Mouse (Mus musculus) E14TG2a.4 (cell line): ENCODE data around the gene Fam193b.

Source experiments
- H3K27me3 ChIP-seq: 2 replicates; pipeline ENCODE4 v1.6.1; 2014; ENCODE audit warnings: low read length, control low read depth; ENCODE audit not compliant: insufficient read depth
- H3K36me3 ChIP-seq: 2 replicates; pipeline ENCODE4 v1.6.1; 2014; ENCODE audit warnings: low read length, control low read depth; ENCODE audit not compliant: insufficient read depth
- H3K4me1 ChIP-seq: replicated peaks from 2 replicates; pipeline ENCODE4 v1.6.1; 2014; ENCODE audit warnings: low read depth, low read length, control low read depth
- H3K4me3 ChIP-seq: replicated peaks from 2 replicates; pipeline ENCODE4 v1.5.1; 2014; ENCODE audit warnings: mild to moderate bottlenecking, low read length
- H3K9me3 ChIP-seq: 2 replicates; pipeline ENCODE4 v1.6.1; 2014; ENCODE audit warnings: low read length, control low read depth
- CTCF ChIP-seq: conservative IDR thresholded peaks from 2 replicates; pipeline ENCODE4 v1.5.1; 2014; ENCODE audit warnings: low read length
- NANOG ChIP-seq: IDR thresholded peaks from 2 replicates; pipeline ENCODE4 v1.6.1; 2014; ENCODE audit warnings: borderline replicate concordance, low read length, mixed read lengths
- POU5F1 ChIP-seq: IDR thresholded peaks from 2 replicates; pipeline ENCODE4 v1.6.1; 2014; ENCODE audit warnings: low read length, borderline replicate concordance

Fam193b gene

GRCm38 (mm10) chr13:55571027-55571751 is at the start of gene Fam193b:
Gene Fam193b, minus strand, starts transcription at chr13:55571120.
- Histone ChIP-seq H3K27me3 (no peaks in the 10 kb centered on the region), H3K9me3 (peaks cover 11% of the 10 kb centered on the region), H3K4me1 (peaks cover 36% of the 10 kb centered on the region), H3K4me3 (peak within 1 kb of the TSS; percentile 97), H3K36me3 (peaks cover 30% of the 10 kb centered on the region)
- TF ChIP-seq NANOG = no peak
- TF ChIP-seq CTCF = no peak
- no peak for TF ChIP-seq POU5F1

- Histone ChIP-seq H3K36me3 (peaks cover 8% of the 10 kb centered on the region), H3K9me3 (no peaks in the 10 kb centered on the region)
Measured at GRCm38 (mm10) chr13:55620275-55620674, 49.4 kb upstream of the Fam193b start.

GRCm38 (mm10) chr13:55619328-55619727 is 48.4 kb upstream of the Fam193b start:
- H3K9me3 ChIP-seq = no peaks in the 10 kb centered on the region
- TF ChIP-seq CTCF (no peak), POU5F1 (no peak), NANOG (no peak)
- H3K4me1 ChIP-seq = peaks cover 17% of the 10 kb centered on the region
- H3K36me3 ChIP-seq = no peaks in the 10 kb centered on the region
- no peaks in the 10 kb centered on the region for H3K27me3 ChIP-seq
- no peak overlapping the region for H3K4me3 ChIP-seq

More at GRCm38 (mm10) chr13:55620275-55620674, 49.4 kb upstream of the Fam193b start:
- TF ChIP-seq NANOG (no peak), POU5F1 (no peak), CTCF (no peak)
- Histone ChIP-seq H3K4me3 (no peak overlapping the region), H3K27me3 (no peaks in the 10 kb centered on the region), H3K4me1 (peaks cover 23% of the 10 kb centered on the region)

GRCm38 (mm10) chr13:55613471-55613870 is 42.6 kb upstream of the Fam193b start:
- TF ChIP-seq POU5F1 = no peak
- TF ChIP-seq CTCF = no peak
- no peak for TF ChIP-seq NANOG
- Histone ChIP-seq H3K4me1 (peaks cover 27% of the 10 kb centered on the region), H3K4me3 (no peak overlapping the region), H3K27me3 (no peaks in the 10 kb centered on the region), H3K9me3 (no peaks in the 10 kb centered on the region), H3K36me3 (peaks cover 20% of the 10 kb centered on the region)

GRCm38 (mm10) chr13:55611996-55612395 is 41.1 kb upstream of the Fam193b start:
- peaks cover 35% of the 10 kb centered on the region for H3K36me3 ChIP-seq
- no peaks in the 10 kb centered on the region for H3K9me3 ChIP-seq
- H3K27me3 ChIP-seq = no peaks in the 10 kb centered on the region
- TF ChIP-seq POU5F1 = no peak
- no peak for TF ChIP-seq CTCF
- TF ChIP-seq NANOG = no peak
- H3K4me1 ChIP-seq = peaks cover 42% of the 10 kb centered on the region
- H3K4me3 ChIP-seq = no peak overlapping the region

GRCm38 (mm10) chr13:55607624-55608006 is 36.7 kb upstream of the Fam193b start:
- no peak overlapping the region for H3K4me3 ChIP-seq
- no peaks in the 10 kb centered on the region for H3K27me3 ChIP-seq
- H3K9me3 ChIP-seq = no peaks in the 10 kb centered on the region
- no peak for TF ChIP-seq CTCF
- no peak for TF ChIP-seq NANOG
- no peak for TF ChIP-seq POU5F1
- peaks cover 69% of the 10 kb centered on the region for H3K4me1 ChIP-seq
- H3K36me3 ChIP-seq = peaks cover 53% of the 10 kb centered on the region

- peaks cover 67% of the 10 kb centered on the region for H3K4me1 ChIP-seq
- no peaks in the 10 kb centered on the region for H3K27me3 ChIP-seq
- H3K36me3 ChIP-seq = peaks cover 57% of the 10 kb centered on the region
- no peaks in the 10 kb centered on the region for H3K9me3 ChIP-seq
- TF ChIP-seq NANOG (no peak), CTCF (no peak), POU5F1 (no peak)
- no peak overlapping the region for H3K4me3 ChIP-seq
Measured at GRCm38 (mm10) chr13:55606899-55607623, 36.1 kb upstream of the Fam193b start.

GRCm38 (mm10) chr13:55604606-55605005 is 33.7 kb upstream of the Fam193b start:
- no peaks in the 10 kb centered on the region for H3K9me3 ChIP-seq

More at GRCm38 (mm10) chr13:55604606-55605005, 33.7 kb upstream of the Fam193b start:
- 0 out of 2 replicates have a peak overlapping the region, but pooled peaks have one; percentile 43 for H3K4me3 ChIP-seq
- H3K36me3 ChIP-seq = peaks cover 50% of the 10 kb centered on the region
- no peak for TF ChIP-seq CTCF
- TF ChIP-seq POU5F1 = no peak
- no peak for TF ChIP-seq NANOG
- H3K27me3 ChIP-seq = no peaks in the 10 kb centered on the region
- peaks cover 75% of the 10 kb centered on the region for H3K4me1 ChIP-seq
